Mouse (Mus musculus) G1E-ER4 (cell line): ENCODE measurements around the gene Tecr. TPM values are rescaled to one million over a fixed set of nuclear protein-coding genes. Genes with fewer than 3 reads are reported as not detected.

Experiments
- GATA1 ChIP-seq: IDR thresholded peaks from one replicate; pipeline ENCODE4 v1.8.0; 2012; ENCODE audit warnings: low read length, inconsistent platforms
- polyA plus RNA-seq: library from polyadenylated mRNA; stranded (reverse); fragments of >175 nt; gene quantifications from 2 replicates; pipeline ENCODE4 v1.2.3, GENCODE M21; 2012

The Tecr gene
- polyA plus RNA-seq, 1 experiment = 121 TPM

DNA sequence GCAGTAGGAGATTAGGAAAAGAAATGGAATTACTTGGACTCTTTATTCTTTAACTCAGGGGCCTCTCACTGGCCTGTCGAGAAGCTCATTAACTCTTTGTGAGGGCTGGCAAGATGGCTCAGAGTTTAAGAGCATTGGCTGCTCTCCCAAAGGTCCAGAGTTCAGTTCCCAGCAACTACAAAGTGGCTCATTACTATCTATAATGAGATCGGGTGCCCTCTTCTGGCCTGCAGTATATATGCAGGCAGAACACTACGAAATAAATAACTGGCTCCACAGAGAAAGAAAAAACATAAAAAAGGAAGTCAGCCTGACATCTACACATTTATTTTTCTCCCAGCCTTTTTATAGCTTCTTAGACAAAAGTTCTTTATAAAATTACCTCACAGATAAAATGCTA is 11.4 kb downstream of the Tecr start:
- no peak for TF ChIP-seq GATA1

DNA sequence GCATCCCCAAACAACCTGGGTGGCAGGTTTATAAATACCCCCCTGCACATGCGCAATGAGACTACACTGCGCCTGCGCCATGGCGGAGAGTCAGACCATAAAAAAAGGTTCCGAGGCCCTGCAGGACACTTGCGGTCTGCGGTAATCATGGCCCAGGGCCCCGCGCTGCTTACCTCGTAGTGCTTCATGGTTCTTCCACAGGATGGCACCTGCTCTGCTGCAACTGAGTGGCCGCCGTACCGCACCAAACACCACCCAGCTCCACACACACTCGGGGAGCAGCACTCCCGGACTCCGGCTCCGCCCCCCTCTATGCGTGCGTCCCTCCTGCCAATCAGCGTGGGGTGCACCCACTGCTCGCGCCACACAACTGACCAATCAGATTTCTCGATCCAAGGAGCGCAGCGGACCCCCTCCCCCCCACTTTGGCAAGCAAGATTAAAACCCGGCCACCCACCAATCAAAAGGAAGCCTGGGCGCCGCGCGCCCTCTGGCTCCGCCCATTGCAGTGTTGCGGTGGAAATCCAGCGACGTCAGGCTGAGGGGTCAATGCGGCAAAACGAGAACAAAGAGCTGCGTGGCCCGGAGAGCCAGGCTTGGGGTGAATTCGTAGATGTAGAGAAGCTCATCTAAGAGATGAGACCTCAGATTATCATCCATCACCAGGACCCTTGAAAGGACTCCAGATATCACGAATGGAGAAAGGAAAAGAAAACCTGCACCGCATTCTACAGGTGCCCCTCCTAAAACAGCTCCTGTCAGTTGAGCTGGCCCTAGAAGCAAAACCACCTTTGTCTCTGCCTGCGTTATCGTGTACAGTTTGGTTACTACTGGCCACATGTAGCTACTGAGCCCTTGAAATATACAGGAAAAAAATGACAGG is 13.4 kb downstream of the Tecr start:
- TF ChIP-seq GATA1 = no peak

DNA sequence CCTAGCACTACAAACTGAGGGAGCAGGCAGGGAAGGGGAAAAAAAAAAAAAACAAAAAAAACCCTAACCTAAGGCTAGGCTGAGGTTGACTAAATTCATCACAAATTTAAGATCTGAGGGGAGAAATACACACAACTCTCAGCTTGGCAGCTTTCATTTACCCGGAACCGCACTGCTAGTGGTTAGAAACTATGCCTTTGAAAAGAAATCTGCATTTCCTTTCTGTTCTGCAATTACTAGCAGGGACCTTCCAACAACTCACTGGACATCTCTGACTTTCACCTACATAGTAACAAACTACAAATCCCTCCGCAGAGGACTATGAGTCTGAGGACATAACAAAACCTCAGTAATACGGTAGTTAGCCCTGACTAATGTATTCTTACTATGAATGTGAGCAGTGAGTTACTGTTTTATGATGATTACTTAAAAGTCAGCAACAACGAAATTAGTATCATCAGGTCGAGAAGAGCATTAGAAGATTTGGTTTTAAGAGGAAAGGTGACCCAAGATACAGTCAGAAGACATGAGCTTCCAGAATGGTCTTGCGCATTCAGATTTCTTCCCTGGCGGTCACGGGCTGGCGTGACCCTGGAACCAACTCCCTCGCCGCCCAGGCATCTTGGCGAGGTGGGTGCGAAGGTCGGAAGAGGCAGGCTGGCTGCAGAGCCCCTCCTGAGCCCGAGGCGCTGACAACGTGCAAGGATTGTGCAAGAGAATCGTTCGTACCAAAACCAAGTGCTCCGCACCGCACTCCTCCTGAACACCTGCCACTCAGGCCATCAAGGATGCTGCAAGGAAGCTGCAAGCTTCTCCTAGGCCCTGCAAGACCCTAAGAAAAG is 14.2 kb downstream of the Tecr start:
- no peak for TF ChIP-seq GATA1

DNA sequence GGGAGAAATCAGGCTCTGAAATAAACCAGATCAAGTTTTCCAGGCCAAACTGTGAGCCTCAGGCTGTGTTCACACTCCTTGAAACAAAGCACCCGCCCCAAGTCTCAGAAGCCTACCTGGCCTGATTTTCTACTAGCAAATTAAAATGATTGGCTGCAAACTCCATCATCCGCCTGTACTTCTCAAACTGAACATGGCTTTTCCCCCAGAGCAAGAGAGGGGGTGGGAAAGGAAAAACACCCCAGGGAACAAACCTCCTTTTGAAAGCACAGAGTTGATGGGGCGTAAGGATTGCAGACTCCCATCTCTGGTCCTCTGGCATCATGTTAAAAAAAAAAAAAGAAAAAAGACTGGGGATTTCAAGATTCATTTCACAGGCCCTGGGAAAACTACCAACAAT is 15.1 kb downstream of the Tecr start:
- no peak for TF ChIP-seq GATA1

DNA sequence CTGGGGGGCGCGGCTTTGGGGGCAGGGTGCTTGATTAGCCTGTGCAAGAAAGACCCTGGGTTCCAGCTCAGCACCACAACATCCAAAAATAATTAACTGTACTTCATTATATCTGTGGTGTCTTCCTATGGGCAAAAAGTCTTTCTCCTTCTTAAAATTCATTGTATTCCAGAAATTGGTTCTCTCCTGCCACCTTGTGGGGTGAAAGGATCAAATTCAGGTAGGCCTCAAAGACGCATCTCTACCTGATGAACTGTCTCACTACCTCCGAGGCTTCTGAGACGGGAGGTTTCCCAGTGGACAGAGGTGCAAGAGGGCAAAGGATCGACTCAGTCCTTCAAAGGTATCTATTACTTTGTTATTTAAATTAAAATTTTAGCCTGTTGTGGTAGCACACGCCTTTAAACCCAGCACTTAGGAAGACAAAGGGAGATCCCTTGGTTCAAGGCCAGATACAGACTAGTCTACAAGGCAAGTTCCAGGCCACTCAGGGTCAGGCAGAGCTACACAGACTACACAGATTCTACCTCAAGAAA is 17.2 kb downstream of the Tecr start:
- no peak for TF ChIP-seq GATA1

DNA sequence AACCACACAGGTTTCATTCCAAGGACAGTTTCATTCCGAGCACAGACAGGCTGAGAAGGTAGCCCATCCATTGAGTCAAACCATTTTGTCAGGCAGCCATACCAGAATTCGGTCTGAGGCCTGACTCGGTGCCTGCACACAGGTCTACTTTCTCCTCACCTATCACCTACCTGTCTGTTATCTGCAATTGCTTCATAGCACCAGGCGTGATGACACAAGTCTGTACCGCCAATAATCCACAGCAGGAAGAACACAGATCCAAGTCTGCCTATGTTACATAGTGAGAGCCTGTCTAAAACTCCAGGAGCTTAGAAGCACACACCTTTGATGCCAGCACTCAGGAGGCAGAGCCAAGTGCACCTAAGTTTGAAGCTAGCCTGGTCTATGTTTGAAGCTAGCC is 18.9 kb downstream of the Tecr start:
- TF ChIP-seq GATA1 = no peak

DNA sequence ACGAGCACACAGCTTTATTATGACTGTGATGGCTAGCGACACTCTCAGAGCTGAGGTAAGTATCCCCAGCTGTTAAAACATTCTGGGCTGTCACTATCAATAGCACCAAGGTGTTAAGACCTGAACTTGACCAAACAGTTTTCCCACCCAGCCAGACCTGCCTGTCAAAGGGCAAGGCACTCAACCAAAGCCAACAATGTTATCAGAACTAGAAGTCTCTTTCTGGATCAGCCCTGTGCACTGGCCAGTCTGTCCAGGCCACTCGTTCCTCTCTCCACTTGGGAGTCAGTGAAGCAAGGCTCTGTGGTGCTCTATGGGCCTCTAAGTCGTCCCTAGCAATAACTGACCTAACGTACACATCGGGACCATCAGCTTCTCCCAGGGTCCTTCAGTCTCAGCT is 20.1 kb downstream of the Tecr start:
- no peak for TF ChIP-seq GATA1

DNA sequence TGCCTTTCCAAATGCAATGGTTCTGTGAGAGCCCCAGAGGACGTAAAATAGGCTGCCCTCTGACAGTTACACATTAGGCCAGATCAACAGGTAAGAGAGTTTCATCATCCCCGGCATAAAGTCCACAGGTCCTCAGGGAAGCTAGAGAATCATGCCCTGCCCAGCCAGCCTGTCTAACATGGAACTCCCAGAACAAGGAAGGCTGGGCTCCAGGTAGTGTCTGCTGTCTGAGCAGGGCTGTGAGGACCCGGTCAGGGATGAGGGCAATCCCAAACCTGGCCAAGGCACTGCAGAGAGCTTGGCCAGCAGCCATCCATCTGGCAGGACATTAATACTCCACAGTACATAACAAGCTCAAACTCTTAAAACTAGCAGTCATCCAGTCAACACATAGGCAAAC is 22.4 kb downstream of the Tecr start:
- TF ChIP-seq GATA1 = no peak

DNA sequence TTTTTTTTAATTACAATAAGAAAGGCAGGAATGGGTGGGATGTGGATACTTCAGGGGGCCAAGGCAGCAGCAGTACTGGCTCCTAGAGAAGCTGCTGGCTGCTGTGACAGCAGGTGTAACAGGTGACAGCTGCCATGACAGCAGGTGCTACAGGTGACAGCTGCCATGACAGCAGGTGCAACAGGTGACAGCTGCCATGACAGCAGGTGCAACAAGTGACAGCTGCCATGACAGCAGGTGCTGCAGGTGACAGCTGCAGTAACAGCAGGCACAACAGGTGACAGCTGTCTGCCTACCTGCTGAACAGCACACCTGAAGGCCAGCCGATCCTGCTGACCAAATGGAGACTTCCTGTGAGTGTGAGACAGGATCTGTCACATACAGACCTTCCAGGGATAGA is 23.0 kb downstream of the Tecr start:
- TF ChIP-seq GATA1 = no peak

DNA sequence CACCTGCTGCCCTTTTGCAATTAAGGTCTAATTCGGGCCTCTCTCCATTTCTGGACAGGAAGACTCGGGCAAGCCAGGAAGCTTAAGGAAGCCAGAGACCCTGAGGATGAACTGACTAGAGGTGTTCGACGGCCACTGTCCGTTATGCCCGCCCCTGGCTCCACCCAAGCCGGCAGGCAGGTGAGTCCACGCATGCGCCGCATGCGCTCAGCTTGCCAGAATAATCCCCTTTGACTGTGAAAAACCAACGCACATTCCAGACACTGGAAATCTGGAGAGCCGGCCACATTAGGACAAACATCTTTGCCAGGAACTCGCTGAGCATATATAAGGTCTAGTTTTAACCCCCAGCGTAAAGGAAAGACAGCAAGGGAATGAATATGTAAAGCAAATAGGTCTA is 24.5 kb downstream of the Tecr start:
- no peak for TF ChIP-seq GATA1

DNA sequence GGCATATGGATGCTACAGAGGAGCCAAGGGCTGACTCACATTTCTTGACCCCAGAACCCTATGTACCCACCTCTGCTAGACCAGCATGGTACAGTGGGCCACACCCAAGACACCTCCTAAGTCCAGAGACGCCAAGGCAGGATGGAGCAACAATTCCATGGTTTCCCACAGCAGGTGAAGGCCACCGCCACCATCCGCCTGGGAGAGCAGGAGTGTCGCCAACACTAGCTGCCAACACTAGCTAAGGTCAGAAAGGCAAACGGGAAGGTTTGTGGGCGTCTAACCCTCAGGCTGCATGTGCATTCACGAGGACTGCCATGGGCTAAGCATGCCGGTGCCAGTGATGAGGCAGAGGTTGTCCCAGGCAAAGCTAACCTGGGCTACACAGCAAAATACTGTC is 25.5 kb downstream of the Tecr start:
- no peak for TF ChIP-seq GATA1

DNA sequence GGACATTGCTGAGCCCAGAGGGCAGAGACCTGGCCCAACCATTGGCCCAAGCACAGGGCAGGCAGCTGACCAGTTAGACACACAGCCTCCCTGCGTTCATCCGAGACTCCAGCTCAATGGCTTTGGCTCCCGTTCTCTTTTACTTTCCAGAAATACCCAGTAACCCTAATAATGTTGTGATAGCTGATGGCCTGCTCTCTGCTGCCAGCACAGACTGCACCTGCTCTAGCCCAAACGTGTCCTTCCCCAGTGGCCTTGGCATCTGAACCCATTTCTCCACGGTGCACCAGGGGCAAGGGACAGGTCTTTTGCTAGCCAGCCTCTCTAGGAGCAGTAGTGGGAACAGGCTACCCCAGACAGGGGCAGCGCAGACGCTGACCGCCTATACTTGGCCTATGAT is 26.9 kb downstream of the Tecr start:
- no peak for TF ChIP-seq GATA1

DNA sequence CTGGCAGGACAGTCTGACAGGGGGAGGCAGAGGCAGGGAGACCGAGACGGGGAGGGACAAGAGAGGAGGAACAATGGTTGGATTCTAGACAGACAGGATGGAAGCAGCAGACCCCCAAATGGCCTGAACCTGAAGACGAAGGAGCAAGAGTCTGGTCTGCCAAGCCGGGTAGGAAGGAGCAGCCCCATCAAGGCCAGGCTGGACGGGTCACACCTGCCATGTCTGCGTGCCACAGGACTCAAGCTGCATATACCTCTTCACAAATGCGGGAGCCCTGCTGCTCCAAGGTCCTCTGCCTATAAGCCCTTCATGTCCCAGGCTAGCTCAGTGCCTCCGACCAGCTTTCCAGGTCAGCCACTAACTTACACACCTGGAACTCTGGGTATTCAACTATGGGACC is 28.1 kb downstream of the Tecr start:
- no peak for TF ChIP-seq GATA1

DNA sequence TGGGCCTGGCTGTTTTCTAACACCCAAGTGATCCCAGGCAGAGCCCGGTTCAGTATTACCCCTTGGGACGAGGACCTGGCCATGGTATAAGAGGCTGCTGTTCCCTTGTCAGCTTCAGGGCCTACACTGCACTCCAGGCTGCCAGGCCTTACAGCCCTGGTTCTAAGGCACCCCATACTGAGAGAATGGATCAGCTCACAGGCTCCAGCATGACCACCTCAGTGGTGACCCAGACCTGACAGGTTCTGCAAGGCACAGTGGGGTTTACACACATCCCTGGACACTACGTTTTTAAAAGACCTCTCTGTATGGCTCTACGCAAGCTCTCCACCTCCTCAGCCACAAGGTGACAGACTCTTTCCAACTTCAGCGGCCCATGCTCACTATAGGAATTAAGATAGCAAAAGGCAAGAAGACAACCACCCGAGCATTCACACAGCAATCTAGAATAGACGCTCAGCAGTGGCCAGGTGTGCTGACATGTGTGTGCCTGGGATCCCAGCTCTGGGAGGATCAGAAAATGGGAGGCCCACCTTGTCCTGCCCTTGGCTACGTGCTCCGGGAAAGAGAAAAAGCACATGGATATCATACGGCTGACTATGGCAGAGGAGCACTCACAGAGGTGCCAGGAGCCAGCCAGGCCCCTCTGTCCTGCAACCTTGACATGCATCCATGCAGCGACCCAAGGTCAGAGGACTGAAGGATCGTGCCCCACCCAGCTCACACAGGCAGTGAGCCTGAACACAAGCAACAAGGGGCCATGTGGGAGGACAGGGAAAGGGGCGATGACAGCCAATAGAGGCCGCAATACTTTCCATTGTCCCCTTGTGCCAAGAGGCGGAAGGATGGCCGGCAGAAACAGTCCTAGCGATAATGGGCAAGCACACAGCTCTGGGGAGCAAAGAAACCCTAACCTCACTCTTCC is 29.4 kb downstream of the Tecr start:
- no peak for TF ChIP-seq GATA1

DNA sequence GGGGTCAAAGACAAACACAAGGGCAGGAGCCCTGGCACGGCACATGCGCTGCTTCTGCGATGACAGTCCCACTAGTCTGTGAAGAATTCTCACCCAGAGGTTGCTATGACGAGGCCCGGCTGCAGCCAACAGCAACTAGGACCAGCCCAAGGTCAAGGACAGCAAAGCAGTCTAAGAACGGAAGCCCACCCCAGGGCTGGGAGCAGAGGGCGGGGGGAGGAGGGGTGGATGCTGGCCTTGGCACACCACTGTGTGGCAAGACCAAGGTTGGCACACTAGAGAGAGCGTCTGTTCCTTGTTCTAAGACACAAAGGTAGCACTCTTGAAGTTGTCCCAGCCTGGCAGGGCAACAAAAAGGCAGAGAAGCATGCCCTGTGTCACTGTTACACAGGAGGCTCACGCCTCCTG is 30.4 kb downstream of the Tecr start:
- no peak for TF ChIP-seq GATA1
